Mouse (Mus musculus): ENCODE measurements around the gene Limk2.

Gene Limk2

GRCm38 (mm10) chr11:3408997-3409732 is at the start of gene Limk2:
Gene Limk2 (minus strand): TSS chr11:3409189.
- peak; percentile 95 for DNase-seq (ENCODE audit: low spot score)

- no peak for DNase-seq (ENCODE audit: low spot score)
Measured at GRCm38 (mm10) chr11:3458428-3459104, 49.6 kb upstream of the Limk2 start.

- peak; percentile 71 for DNase-seq (ENCODE audit: low spot score)
Measured at GRCm38 (mm10) chr11:3456354-3456753, 47.4 kb upstream of the Limk2 start.

GRCm38 (mm10) chr11:3454506-3454905 is 45.5 kb upstream of the Limk2 start:
- no peak for DNase-seq (ENCODE audit: low spot score)

- peak; percentile 14 for DNase-seq (ENCODE audit: low spot score)
Measured at GRCm38 (mm10) chr11:3453467-3453866, 44.5 kb upstream of the Limk2 start.

GRCm38 (mm10) chr11:3452769-3453168 is 43.8 kb upstream of the Limk2 start:
- peak; percentile 20 for DNase-seq (ENCODE audit: low spot score)

GRCm38 (mm10) chr11:3452167-3452639 is 43.2 kb upstream of the Limk2 start, which contains the start of gene Rnf185:
Gene Rnf185 (minus strand): TSS chr11:3452363.
- DNase-seq (ENCODE audit: low spot score) = peak; percentile 94

- peak; percentile 62 for DNase-seq (ENCODE audit: low spot score)
Measured at GRCm38 (mm10) chr11:3451701-3452163, 42.7 kb upstream of the Limk2 start.

GRCm38 (mm10) chr11:3444875-3445274 is 35.9 kb upstream of the Limk2 start:
- no peak for DNase-seq (ENCODE audit: low spot score)

- no peak for DNase-seq (ENCODE audit: low spot score)
Measured at GRCm38 (mm10) chr11:3443091-3443490, 34.1 kb upstream of the Limk2 start.

- no peak for DNase-seq (ENCODE audit: low spot score)
Measured at GRCm38 (mm10) chr11:3442677-3443076, 33.7 kb upstream of the Limk2 start.

- no peak for DNase-seq (ENCODE audit: low spot score)
Measured at GRCm38 (mm10) chr11:3441696-3442443, 32.9 kb upstream of the Limk2 start.

- DNase-seq (ENCODE audit: low spot score) = no peak
Measured at GRCm38 (mm10) chr11:3437621-3438020, 28.6 kb upstream of the Limk2 start.

- no peak for DNase-seq (ENCODE audit: low spot score)
Measured at GRCm38 (mm10) chr11:3433809-3434208, 24.8 kb upstream of the Limk2 start.

- no peak for DNase-seq (ENCODE audit: low spot score)
Measured at GRCm38 (mm10) chr11:3431976-3432603, 23.1 kb upstream of the Limk2 start.

- no peak for DNase-seq (ENCODE audit: low spot score)
Measured at GRCm38 (mm10) chr11:3431515-3431914, 22.5 kb upstream of the Limk2 start.

GRCm38 (mm10) chr11:3428632-3429031 is 19.6 kb upstream of the Limk2 start:
- DNase-seq (ENCODE audit: low spot score) = no peak

GRCm38 (mm10) chr11:3427697-3428230 is 18.8 kb upstream of the Limk2 start:
- DNase-seq (ENCODE audit: low spot score) = no peak

GRCm38 (mm10) chr11:3422242-3422641 is 13.3 kb upstream of the Limk2 start:
- no peak for DNase-seq (ENCODE audit: low spot score)

GRCm38 (mm10) chr11:3418741-3419140 is 9.8 kb upstream of the Limk2 start:
- DNase-seq (ENCODE audit: low spot score) = no peak

- no peak for DNase-seq (ENCODE audit: low spot score)
Measured at GRCm38 (mm10) chr11:3417795-3418194, 8.8 kb upstream of the Limk2 start.

GRCm38 (mm10) chr11:3416399-3416798 is 7.4 kb upstream of the Limk2 start:
- no peak for DNase-seq (ENCODE audit: low spot score)

Measured in urinary bladder, postnatal 14 days (tissue).